Comparison of ENCODE assay signal across 8 mouse cellular contexts in the genomic region with DNA sequence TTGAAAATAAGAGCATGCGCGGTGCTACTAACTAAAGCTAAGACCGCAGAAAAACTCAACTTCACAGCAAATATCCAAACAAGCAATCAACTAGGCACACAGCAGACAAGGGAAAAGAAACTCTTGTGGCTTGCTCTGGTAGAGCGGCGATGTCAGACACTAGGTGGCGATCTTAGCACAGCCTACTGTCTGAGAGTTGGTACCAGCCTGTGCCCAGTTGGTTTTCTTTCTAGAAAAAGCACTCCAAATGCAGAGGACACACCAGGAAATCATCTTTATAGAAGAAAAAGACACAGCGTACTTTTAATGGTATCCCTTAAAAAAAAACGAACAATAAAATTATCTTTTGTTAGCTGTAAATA.
DNase-seq lines count a peak whose midpoint lies in the region; ATAC-seq and TF ChIP-seq lines count a peak whose summit lies in the region.

No protein-coding gene starts in this region.

- no peak overlapping the region for H3K4me2 ChIP-seq in CH12.LX (ENCODE audit: insufficient read depth, low read depth, poor library complexity, severe bottlenecking)
- no peak overlapping the region for H3K4me2 ChIP-seq in lung, embryonic 16.5 days (ENCODE audit: low read depth, low read length)

- no peaks in the 10 kb centered on the region for H3K27me3 ChIP-seq in CH12.LX (replicated peaks)
- H3K27me3 ChIP-seq in lung, embryonic 16.5 days (ENCODE audit: control insufficient read depth, insufficient read depth, low read depth, low read length) = no peaks in the 10 kb centered on the region

- peak; percentile 97 for ATAC-seq in frontal cortex, adult (ENCODE audit: low TSS enrichment)
- ATAC-seq in lung, embryonic 16.5 days (ENCODE audit: low read depth) = peak; percentile 43; the same call in 1 of the 2 replicates

- dilution Hi-C loops in CH12.LX (cut with MboI; ENCODE audit: extremely low pct_ligation_motif_present, extremely low pct_unique_long_range_greater_than_20kb, low sequenced_read_pairs) = no loop called here

- in situ Hi-C loops in CH12.LX (cut with MboI; ENCODE audit: low pct_ligation_motif_present, low pct_unique_long_range_greater_than_20kb, low sequenced_read_pairs) = loop anchor here (10.0 kb wide), 1 partner anchor 252 kb away; no protein-coding TSS in a partner anchor

- TF ChIP-seq EP300 in CH12.LX (IDR thresholded peaks at IDR 0.05; ENCODE audit: low read length) = no peak

- TF ChIP-seq CTCF in CH12.LX (conservative IDR thresholded peaks at IDR 0.05 in 1 of 2, IDR thresholded peaks at IDR 0.05 in 1 of 2; ENCODE audit: low read depth in 2 of 2, low read length in 2 of 2) = peak; percentile 50 to 70

- no peak overlapping the region for H3K9ac ChIP-seq in CH12.LX (ENCODE audit: insufficient read depth, low read depth)
- no peak overlapping the region for H3K9ac ChIP-seq in lung, embryonic 16.5 days (ENCODE audit: low read length)

- DNase-seq in 416B (ENCODE audit: low read depth) (peak; percentile 68), CH12.LX (ENCODE audit: extremely low read depth) (peak; percentile 52)
- DNase-seq in cerebellum, adult 8-10 months = peak; percentile 27
- peak; percentile 48 to 81 for DNase-seq in kidney, postnatal 36 days
- peak; percentile 44 for DNase-seq in retina, postnatal 7 days (ENCODE audit: low read depth, low spot score)
- DNase-seq in T-cell, adult 2 months (ENCODE audit: low spot score) = no peak

- TF ChIP-seq RAD21 in CH12.LX (IDR thresholded peaks at IDR 0.05; ENCODE audit: low read depth, low read length) = peak; percentile 73

- no peaks in the 10 kb centered on the region for H3K79me2 ChIP-seq in CH12.LX (replicated peaks; ENCODE audit: control insufficient read depth, extremely low read depth, insufficient read depth, poor library complexity, severe bottlenecking)

- H3K36me3 ChIP-seq in CH12.LX (replicated peaks in 1 of 2; ENCODE audit: control insufficient read depth in 1 of 2, insufficient read depth in 1 of 2, low read length in 1 of 2) = no peaks in the 10 kb centered on the region
- no peaks in the 10 kb centered on the region for H3K36me3 ChIP-seq in lung, embryonic 16.5 days (ENCODE audit: control insufficient read depth, insufficient read depth, low read length)

- no peaks in the 10 kb centered on the region for H3K4me1 ChIP-seq in CH12.LX (ENCODE audit: control insufficient read depth in 1 of 2, insufficient read depth in 2 of 2)
- H3K4me1 ChIP-seq in lung, embryonic 16.5 days (replicated peaks; ENCODE audit: control insufficient read depth, insufficient read depth, low read length) = no peaks in the 10 kb centered on the region

- no peak overlapping the region for H3K4me3 ChIP-seq in CH12.LX (replicated peaks in 1 of 3; ENCODE audit: low read depth in 2 of 3, low read length in 2 of 3, poor library complexity in 1 of 3)
- H3K4me3 ChIP-seq in lung, embryonic 16.5 days (ENCODE audit: low read length) = no peak overlapping the region

- H3K9me3 ChIP-seq in CH12.LX (replicated peaks; ENCODE audit: low read length) = no peaks in the 10 kb centered on the region
- no peaks in the 10 kb centered on the region for H3K9me3 ChIP-seq in lung, embryonic 16.5 days (ENCODE audit: control insufficient read depth, low read length)

- WGBS in lung, embryonic 16.5 days = 13% methylated on average over 8 of the region's 8 CpGs

- TF ChIP-seq POLR2A in CH12.LX (IDR thresholded peaks at IDR 0.05; ENCODE audit: low read depth, low read length) = no peak

- no peak overlapping the region for H3K27ac ChIP-seq in CH12.LX (ENCODE audit: insufficient read depth, low read depth)
- no peak overlapping the region for H3K27ac ChIP-seq in lung, embryonic 16.5 days (ENCODE audit: low read length)

TF ChIP-seq in CH12.LX, 34 proteins besides CTCF, POLR2A, EP300 and RAD21:
- TF ChIP-seq SMC3 (IDR thresholded peaks at IDR 0.05; ENCODE audit: low read depth, low read length) (peak; percentile 66), HCFC1 (IDR thresholded peaks at IDR 0.05; ENCODE audit: low read depth, low read length) (no peak), E2F4 (IDR thresholded peaks at IDR 0.05; ENCODE audit: insufficient replicate concordance, low read depth, low read length) (no peak), ELF1 (IDR thresholded peaks at IDR 0.05; ENCODE audit: low read depth, low read length) (no peak)
